Mouse (Mus musculus) activated CD4-positive, CD25-positive, alpha-beta regulatory T cell, adult 4 months (primary cell): ENCODE data around the gene Slc44a3. TPM values are rescaled to one million over a fixed set of nuclear protein-coding genes. Genes with fewer than 3 reads are reported as not detected.

Experiments
- ATAC-seq: one replicate; pipeline ENCODE4 v1.8.0; 2017
- polyA plus RNA-seq, 2 experiments: library from polyadenylated mRNA; unstranded; fragments of 100-300 nt; shearing (Covaris generic); gene quantifications; one replicate each; pipeline ENCODE4 v1.2.1; 2017

The Slc44a3 gene
- polyA plus RNA-seq, 2 experiments from 2014 or later: not detected

DNA sequence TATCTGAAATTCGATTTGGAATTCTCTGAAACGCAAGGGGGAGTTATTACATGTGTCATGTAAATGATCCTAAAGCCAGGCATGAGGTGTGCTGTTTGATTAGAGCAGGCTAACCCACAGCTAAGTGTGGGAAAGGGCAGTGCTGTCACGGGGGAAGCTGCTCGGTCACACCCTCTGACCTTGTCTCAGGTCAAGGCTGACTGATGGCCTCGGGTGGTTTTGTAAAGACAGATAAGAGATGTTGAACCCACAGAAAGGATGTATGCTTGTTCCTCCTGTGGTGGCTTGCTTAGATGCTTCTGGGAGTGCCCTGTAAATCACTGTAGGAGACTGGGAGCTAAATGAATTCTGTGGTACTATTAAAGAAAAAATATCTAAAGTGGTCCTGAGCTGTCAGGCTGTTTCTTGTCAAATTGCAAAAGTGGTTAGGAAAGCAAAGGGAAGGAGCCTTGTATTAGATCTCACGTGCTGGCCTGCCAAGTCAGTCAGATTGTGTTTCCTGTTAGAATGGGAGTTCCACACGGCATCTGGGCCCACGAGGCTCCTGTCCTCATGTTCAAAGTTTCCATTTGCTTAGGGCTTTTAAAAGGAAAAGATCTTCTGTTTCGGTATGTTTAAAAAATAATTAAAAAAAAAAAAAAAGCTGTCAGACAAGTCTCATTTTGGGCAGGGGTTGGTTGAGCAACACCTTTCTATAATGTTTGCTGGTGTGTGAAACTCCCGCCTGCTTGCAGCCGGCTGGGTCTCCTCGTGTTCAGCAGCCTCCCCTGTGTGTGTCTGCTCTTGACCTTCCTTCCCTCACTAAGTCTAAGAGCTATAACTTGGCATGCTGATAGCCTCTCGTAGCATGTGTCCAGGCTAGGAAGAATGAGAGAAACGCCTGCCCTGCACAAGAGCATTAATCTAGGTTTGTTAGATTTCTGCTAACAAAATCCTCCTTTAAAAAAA, 73.4 kb downstream of the Slc44a3 start:
- no peak for ATAC-seq

DNA sequence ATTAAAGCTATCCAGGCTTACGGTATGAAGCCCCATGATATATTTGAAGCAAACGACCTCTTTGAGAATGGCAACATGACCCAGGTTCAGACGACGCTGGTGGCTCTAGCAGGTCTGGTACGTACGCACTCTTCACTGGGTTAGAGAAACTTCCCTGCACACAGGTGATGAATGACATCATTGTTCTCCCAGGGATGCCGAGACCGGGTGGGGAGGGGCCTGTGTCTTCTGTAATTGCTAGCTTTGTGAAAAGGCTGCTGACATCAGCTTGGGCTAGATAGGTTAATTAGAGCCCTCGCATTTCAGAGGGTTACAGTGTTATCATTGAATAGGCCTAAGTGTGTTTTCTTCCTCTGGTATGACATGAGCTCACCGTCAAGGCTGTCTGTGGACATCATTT, 80.8 kb downstream of the Slc44a3 start:
- no peak for ATAC-seq

DNA sequence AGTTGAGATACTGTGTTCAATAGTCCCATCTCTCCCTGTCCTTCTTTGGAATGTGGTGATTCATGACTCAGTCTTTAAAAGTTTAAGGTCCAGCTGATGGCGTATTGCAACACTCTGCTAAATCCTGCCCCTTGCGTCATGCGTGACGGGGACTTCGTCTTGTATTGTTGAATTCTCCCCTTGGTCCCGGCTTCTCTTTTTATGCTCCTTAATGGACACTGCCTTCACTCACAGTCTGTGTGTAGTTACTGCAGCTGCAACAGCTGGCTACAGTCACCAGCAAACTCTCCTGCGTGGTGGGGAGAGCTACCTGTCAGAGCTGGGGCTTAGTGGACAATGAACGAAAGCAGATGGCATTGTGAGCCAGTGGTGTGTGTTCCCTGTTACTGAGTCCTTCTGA, 82.7 kb downstream of the Slc44a3 start:
- ATAC-seq: no peak

DNA sequence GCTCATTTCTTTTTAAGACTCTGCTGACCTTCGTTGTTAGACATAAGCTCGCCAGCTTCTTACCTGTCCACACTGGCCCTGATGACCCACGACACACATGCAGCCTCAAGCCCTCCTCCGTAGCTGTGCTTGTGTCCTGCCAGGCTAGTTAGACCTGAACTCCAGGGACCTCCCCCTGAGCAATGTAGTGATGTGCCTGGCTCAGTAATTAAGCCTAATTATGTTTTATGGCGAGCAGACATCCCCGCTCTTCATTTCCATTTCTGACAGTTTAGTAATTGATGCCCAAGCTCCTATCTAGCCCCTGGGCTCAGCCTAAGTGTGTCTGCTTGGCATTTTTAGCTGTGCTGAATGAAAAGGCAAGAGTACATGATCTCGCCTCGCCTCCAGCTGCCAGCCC, 83.6 kb downstream of the Slc44a3 start:
- ATAC-seq: no peak

DNA sequence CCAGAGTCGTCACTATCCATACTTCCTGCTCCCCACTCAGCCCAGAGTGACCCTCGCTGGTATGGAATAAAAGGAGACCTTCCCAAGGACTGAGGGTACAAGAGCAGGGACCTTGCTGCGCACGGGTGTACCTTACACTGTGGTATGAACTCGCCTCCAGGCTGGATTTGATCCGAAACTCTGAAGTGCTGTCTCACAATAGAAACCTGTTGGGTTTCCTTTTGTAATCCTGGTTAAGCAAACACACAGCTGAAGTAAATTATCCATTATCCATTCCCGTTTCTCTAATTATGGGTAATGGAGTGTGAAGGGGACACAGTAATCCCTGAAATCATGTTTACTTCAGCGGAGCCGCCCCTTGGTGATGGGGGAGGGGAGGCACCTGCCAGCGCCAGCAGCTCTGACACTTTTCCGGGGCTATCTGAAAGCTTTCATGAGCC, 84.2 kb downstream of the Slc44a3 start:
- ATAC-seq: no peak

DNA sequence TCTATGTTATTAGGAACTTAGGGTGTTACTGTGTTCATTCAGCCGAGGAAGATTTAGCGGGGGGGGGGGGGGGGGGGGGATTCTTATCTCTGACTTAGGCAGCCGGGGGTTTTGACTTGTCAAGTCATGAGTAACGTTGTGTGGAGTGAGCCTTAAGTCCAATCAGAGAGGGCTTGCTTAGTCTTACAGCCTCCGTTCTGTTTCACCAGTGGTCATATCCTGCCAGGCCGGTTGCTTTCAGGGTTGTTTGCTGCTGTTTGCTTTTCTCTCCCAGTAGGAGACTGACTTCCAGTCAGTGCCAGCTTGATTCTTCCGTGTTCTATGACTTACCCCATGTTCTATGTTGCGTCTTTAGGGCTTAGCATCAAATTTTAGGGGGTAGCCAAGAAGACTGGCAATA, 85.8 kb downstream of the Slc44a3 start:
- ATAC-seq: no peak

DNA sequence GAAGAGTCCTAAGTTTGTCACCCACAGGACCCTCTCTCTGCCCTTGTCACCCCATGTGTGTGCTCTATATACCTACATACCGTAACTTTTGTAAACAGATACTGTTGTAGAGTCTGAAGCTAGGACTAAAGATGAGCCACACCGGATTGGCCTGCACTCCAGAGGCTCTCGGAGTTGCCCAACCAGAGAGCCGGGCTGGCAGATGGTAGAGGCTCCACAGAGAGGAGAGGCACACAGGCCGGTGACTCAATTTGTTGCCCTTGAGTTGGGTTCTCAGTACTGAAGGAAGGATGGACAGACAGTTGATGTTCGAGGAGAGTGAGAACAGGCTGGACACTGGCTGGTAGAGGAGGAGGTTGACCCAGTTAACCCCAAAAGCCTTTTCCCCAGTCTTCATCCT, 87.8 kb downstream of the Slc44a3 start:
- ATAC-seq: no peak

DNA sequence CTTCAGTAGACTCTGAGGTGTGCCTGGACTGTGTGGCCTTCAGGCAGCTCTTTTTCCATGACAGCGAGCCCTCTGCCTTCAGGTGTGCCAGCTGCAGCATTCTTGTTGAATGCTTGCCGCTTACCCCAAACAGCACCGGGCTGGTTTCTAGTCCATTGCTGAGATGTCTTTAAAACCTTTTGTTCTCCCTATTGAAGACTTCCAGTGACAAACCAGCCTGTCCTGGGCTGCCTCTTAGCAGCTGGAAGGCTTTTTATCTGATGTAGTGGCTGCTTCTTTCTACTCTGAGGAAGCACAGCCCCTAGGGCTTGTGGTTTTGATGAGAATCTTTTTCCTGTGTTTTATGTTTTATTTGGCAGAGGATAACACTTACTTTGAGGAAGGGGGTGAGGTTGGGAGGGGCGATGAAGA, 88.3 kb downstream of the Slc44a3 start:
- ATAC-seq: no peak

DNA sequence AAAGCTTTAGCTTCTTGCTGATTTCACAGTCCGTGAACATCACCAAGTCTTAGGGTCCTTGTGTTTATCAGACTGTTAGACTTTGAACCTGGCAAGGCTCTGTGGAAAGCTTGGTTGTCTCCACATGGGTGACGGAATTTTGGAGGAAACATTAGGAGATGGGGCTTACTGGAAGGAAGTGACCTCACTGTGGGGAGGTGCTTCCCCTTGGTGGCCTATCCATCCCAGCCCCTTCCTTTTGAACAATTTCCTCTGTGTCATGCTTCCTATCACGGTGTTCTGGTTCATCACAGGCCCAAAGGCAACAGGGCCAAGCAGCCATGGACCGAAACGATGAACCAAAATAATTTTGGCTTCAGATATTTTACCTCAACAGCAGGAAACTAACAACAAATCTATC, 89.9 kb downstream of the Slc44a3 start:
- no peak for ATAC-seq

DNA sequence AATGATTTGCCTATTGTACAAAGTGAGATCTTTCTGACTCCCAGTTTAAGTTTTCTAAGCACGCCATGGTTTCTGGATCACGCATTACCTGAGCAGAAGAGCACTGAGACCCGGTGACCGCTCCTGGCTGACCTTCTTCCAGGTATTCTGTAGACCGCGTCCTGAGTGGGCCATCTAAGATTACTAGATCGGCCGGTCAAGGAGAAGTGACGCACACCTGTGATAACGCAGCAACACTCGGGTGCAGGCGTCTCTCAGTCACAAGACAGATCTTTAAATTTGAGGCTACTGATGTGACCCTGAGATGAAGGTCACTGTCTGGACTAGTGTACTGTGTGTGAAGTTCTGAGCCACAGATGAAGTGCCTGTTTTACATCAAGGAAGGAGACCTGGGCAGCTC, 90.7 kb downstream of the Slc44a3 start:
- ATAC-seq: no peak

DNA sequence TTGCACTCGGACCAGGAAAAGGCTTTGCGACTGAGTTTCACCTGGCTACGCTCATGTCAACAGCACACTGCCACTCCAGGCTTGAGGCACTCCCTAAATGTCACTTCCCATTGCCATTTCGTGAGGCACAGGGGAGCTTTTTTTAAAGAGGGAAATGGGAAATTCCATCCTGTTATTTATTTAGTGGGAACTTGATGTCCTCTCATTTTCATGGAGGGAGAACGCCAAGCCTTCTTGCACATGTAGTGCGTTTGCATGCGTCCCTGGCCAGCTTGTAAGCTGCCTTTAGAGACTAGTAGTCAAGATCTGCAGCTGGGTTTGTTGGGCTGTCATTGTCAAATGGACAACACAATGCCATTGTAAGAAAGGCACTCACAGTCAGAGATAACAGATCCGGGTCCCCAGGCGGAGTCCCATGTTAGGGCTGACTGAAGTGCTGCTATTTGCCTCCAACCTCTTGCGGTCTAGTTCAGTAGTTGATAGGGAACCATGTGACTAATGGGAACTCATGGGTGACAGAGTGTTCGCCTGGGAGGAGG, 92.5 kb downstream of the Slc44a3 start:
- no peak for ATAC-seq

DNA sequence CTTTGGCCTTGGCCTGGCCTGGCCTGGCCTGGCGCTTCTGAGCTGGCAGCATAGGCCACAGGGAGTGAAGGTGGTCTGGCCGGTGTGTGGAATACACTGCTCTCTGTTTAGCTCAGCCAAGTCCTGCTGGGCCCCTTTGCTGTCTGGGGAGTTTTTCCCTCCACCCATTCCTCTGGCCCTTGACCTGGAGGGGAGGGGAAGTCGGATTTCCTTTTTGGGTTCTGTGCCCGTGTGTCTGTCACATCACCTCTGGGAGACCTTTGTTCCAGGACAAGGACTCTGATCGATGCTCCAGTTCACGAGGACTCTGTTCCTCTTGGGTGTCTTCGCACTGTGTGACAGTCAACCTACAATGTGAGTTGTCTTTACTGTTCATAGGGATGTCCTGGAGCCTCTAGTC, 94.2 kb downstream of the Slc44a3 start:
- no peak for ATAC-seq

DNA sequence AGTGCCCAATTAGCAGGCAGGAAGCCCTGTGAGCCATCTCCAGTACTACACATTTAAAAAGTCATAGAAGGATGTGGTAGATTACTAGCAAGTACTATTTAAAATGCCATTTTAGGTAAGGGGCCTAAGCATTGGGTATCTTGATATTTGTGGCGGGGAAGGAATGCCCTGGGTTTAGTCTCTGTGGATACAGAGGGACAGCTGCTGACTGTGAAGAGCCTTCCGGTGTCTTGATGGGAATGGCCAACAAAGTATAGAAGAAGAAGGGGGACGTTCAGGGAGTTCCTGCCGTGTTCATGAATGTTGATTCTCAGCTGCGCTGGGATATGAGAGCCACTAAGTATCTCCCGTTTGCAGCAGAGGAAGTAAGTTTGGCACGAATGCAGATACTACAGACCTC, 95.1 kb downstream of the Slc44a3 start:
- ATAC-seq: no peak

DNA sequence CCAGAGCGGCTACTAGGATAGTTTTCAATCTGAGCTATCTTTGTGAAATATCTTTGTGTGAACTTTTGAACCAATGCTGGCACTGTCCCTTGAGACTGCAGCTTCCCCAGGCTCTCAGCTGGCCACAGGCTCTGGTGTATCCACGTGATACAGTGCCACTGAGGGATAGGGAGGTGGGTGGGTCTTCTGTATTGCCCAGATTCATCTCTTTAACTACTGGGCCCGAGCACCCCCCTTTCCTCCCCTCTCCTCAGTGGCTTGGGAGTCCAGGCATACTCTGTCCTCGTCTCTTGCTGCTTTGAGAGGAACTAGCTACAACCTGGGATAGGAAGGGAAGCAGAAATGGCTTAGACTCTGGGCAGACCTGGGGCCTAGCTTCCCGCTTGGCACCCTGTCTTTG, 96.9 kb downstream of the Slc44a3 start:
- ATAC-seq: no peak

DNA sequence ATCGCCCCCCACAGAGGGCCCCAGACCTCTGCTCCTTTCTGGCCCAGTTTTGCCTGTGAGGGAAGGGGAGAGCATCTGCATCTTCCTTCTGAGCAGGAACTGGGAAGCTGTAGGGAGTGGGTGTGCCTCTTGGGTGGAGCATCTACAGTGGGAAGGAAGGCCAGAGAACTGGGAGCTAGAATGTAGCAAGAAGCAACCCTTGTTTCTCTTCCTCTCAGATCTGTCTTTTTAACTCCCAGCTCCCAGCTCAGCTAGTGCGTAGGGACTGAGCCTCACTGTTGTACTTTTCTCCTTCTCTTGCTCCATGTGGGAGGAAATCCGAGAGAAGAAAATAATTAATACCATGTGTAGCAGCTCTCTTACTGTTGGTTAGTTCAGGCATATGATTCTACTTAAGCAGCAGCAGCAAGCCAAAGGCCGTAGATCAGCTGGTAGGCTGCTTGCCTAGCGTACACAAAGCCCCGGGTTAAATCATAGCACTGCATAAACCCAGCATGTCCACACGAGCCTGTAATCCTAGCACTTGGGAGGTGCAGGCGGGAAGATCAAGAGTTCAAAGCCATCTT, 98.2 kb downstream of the Slc44a3 start:
- ATAC-seq: no peak

DNA sequence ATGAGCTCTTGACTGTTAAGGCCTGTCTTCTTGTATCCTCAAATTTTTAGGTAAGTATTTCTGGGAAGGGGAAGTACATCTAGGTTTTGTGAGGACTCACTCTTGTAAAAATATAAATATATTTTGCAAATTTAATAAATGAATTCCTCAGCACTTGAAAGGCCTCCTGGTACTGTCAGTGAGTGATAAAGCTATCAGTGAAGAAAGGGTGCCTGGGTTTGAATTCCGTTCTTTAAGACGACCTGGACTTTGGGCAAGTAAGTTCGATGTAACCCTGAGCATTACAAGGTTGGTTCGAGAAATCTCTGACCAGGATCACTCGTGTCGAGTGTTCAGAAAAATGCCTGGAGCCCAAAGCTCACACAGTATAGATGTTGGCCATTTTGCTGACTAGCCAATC, 98.8 kb downstream of the Slc44a3 start:
- ATAC-seq: no peak

DNA sequence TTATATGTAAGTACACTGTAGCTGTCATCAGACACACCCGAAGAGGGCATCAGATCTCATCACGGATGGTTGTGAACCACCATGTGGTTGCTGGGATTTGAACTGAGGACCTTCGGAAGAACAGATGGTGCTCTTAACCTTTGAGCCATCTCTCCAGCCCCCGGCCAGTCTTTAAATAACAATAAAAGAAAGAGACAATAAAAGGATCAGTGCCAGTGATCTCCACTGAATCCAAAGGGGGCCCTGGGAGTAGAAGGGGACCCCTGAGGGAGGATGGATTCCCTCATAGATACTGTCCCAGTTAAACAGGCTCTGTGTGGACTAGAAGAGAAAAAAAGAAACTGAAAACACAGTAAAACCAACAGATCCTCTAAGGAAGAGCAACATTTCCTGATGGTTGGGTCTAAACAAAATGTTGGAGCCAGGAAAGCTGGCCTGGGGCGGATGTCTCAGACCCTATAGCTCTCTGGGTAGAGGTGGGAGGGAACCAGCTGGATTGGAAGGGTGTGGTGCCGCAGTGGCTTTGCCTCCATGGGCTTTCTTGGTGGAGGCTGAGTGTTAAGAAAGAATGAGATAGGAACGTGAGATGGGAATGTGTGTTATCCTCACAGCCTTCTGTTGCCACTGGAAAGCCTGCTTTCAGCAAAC, 101.8 kb downstream of the Slc44a3 start:
- no peak for ATAC-seq

DNA sequence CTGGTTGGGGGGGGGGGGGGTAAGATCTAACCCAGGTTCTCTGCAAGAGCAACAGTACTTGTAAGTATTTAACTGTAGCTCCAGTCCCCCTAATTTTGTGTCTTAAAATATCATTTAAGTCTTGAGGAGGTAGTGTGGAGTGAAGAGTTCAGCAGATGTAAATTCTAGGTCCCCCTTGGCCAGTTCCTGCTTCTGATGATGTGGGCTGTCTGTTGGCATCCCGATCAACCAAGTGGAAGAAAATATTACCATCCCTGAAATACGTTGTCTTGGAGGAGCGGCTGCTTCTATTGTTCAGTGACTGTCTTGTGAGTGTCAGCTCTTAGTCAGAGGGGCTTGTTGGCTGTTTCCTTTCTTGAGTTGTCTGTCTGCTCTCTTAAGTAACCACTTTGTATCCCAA, 102.7 kb downstream of the Slc44a3 start:
- ATAC-seq: no peak

DNA sequence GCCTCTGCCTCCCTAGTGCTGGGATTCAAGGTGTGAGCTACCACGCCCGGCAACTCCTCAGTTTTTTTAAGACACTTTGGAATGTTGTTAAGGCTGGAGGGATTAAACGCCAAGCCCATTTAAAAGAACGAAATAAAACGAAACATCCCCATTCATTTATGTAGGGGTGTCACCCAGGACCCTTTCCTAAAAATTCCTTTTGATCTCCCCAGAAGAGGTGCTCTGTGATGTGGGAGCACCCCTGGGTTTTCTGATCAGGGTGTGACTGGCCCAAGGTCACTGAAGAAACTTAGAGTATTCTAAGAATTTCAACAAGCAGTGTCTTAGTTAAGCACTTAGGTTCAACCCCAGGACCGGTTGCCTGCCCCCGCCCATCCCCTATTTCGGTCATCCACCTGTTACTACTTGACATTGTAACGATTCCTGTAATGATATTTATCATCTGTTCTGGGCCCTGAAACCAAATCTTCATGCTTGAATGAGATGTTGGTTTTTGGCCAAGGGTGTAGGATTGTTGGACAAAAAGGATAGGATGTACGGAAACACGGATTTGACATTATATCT, 103.4 kb downstream of the Slc44a3 start:
- no peak for ATAC-seq

DNA sequence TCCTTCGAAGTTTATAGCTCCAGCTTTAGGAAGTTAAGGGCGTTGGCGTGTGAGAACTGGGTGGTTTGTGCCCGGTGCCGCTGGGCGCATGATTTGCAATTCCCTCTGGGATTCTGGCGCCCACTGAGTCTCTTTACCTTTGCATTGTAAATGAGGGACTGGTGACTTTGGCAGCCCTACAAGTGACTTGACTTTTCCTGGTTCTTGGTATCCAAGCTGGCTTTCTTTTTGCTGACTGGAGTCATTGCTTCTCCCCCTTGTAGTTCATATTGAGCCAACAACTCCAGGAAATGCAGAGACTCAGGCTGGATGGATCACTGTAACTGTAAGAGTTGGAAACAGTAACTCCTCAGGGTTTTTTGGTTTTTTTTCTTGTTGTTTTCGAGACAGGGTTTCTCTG, 104.0 kb downstream of the Slc44a3 start:
- no peak for ATAC-seq

DNA sequence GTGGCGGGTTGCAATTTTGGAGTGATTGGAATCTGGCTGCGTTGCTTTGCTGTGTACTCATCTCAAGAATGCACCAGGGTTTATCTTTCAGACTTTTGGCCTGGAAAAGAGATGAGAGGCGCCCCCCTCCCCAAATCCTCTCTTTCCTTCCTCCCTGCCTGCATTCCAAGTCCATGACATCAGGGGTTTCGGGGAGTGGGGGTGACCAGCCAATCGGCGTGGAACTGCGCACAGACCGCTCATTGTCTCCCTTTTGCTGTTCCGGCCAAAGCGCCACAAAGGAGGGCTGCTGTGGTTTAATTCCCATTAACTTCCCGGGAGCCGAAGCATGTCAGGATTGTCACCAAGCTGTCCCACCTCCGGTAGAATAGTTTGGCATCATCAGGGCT, 104.7 kb downstream of the Slc44a3 start:
- no peak for ATAC-seq

DNA sequence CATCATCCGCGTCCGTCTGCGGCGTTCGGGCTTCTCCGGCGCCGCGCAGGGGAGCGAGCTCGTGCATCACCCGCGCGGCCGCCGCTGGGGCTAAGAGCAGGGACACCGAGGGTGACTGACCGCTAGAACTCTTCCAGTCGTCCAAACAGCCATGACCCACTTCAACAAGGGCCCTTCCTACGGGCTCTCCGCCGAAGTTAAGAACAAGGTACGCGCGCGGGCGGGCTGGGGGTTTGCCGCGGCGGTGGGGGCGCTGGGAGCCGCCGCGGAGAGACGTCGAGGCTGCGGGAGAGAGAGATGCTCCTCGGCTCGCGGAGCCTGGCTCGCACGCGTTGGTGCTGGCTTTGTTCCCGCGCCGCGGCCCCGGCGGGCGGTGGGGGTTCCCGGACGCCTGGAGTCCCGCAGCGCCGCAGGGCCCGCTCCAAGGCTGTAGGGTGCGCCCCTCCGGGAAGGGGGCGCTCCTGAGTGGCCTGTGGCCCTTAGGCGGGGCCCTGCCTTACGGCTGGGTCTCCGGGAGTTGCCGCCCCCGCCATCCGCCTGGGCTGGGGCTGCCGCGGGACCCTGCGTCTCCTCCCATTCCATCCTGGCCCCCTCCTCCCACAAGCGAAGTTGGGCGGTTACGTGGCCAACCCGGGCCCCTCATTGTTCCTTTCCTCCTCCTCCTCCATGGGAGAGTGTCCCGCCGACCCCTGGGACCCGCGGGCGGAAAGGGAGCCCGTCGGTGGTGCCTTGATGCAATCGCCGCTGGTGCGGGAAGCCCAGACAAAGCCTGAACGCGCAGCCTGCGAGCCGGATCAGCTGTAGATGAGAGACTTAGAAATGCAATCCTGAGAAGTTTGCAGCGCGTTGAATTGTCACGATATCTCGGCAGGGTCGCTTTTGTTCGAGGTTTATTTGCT, 105.3 kb downstream of the Slc44a3 start:
- peak; percentile 41 for ATAC-seq
